Mouse (Mus musculus) heart, adult 18-20 months (tissue): ENCODE data around the gene Slc7a1. TPM values are rescaled to one million over a fixed set of nuclear protein-coding genes. Genes with fewer than 3 reads are reported as not detected.

Experiments used
- DNase-seq, 2 experiments: peaks; one replicate each; pipeline ENCODE4 v3.0.0; 2021 to 2022; ENCODE audit warnings: mixed read lengths in 1 of 2
- long read RNA-seq, 2 experiments: library from polyadenylated mRNA; stranded (forward); transcript quantifications; one replicate each; pipeline ENCODE4 v2.0.0; 2021
- total RNA-seq, 2 experiments: library from RNA; stranded (reverse); gene quantifications; 2 replicates each; pipeline ENCODE4 v1.2.3; 2021

Gene Slc7a1
- total RNA-seq, result 10 to 100 TPM; 11.8 to 13.5 TPM
- long read RNA-seq, experiment 1, partial matches to known transcripts, result 1 of 3 reads
- long read RNA-seq, experiment 1, other reads (novel, unspliced or antisense), result 2 of 3 reads
- long read RNA-seq, experiment 2, partial matches to known transcripts, result 0 of 4 reads
- long read RNA-seq, experiment 2, other reads (novel, unspliced or antisense), result 4 of 4 reads

- peak; percentile 91 to 94 for DNase-seq
Observed at GRCm38 (mm10) chr5:148399660-148400443, at the start of gene Slc7a1. Slc7a1 (minus strand) TSS chr5:148399904.

- no peak for DNase-seq
Observed at GRCm38 (mm10) chr5:148444974-148445373, 45.3 kb upstream of the Slc7a1 start.

GRCm38 (mm10) chr5:148443734-148444133 is 44.0 kb upstream of the Slc7a1 start:
- DNase-seq, result peak; percentile 55 to 66

- DNase-seq, result no peak
Observed at GRCm38 (mm10) chr5:148435660-148436059, 36.0 kb upstream of the Slc7a1 start.

GRCm38 (mm10) chr5:148432121-148432520 is 32.4 kb upstream of the Slc7a1 start:
- DNase-seq, result no peak

GRCm38 (mm10) chr5:148428846-148429245 is 29.1 kb upstream of the Slc7a1 start:
- DNase-seq, result no peak

- DNase-seq, result no peak
Observed at GRCm38 (mm10) chr5:148425136-148425535, 25.4 kb upstream of the Slc7a1 start.

GRCm38 (mm10) chr5:148421326-148421725 is 21.6 kb upstream of the Slc7a1 start:
- DNase-seq, result no peak

- peak; percentile 69 to 71 for DNase-seq
Observed at GRCm38 (mm10) chr5:148419112-148419526, 19.4 kb upstream of the Slc7a1 start.

- DNase-seq, result no peak
Observed at GRCm38 (mm10) chr5:148418436-148418835, 18.7 kb upstream of the Slc7a1 start.

GRCm38 (mm10) chr5:148417756-148418155 is 18.1 kb upstream of the Slc7a1 start:
- no peak for DNase-seq

- no peak for DNase-seq
Observed at GRCm38 (mm10) chr5:148416461-148416860, 16.8 kb upstream of the Slc7a1 start.

GRCm38 (mm10) chr5:148414233-148414632 is 14.5 kb upstream of the Slc7a1 start:
- DNase-seq, result no peak

GRCm38 (mm10) chr5:148412504-148412903 is 12.8 kb upstream of the Slc7a1 start:
- DNase-seq, result no peak

- peak; percentile 48 to 77 for DNase-seq
Observed at GRCm38 (mm10) chr5:148409465-148409864, 9.8 kb upstream of the Slc7a1 start.

- DNase-seq, result no peak
Observed at GRCm38 (mm10) chr5:148406913-148407312, 7.2 kb upstream of the Slc7a1 start.

GRCm38 (mm10) chr5:148404548-148404947 is 4.8 kb upstream of the Slc7a1 start:
- no peak for DNase-seq

- no peak for DNase-seq
Observed at GRCm38 (mm10) chr5:148402641-148403040, 2.9 kb upstream of the Slc7a1 start.

- peak; percentile 35 to 60 for DNase-seq
Observed at GRCm38 (mm10) chr5:148398766-148399659, 691 bp downstream of the Slc7a1 start.

GRCm38 (mm10) chr5:148398451-148398765 is 1.3 kb downstream of the Slc7a1 start:
- DNase-seq, result no peak

GRCm38 (mm10) chr5:148397911-148398310 is 1.8 kb downstream of the Slc7a1 start:
- no peak for DNase-seq

GRCm38 (mm10) chr5:148397418-148397817 is 2.3 kb downstream of the Slc7a1 start:
- no peak for DNase-seq

- no peak for DNase-seq
Observed at GRCm38 (mm10) chr5:148393316-148393715, 6.4 kb downstream of the Slc7a1 start.
